Mouse (Mus musculus) neutrophil, adult 83 days (primary cell): ENCODE data around the gene Chchd6. TPM values are rescaled to one million over a fixed set of nuclear protein-coding genes. Genes with fewer than 3 reads are reported as not detected.

ENCODE experiments used
- total RNA-seq, 2 experiments: library from RNA; stranded (reverse); gene quantifications; one replicate each; pipeline ENCODE4 v1.2.4; 2023

The Chchd6 gene
- total RNA-seq = 1 to 10 TPM; 2.6 to 3.7 TPM

GRCm38 (mm10) chr6:89595018-89595776, at the start of gene Chchd6:
TSS of gene Chchd6 (minus strand) at chr6:89595652.

GRCm38 (mm10) chr6:89643798-89644270, 48.4 kb upstream of the Chchd6 start, which contains the start of gene Txnrd3:
TSS of gene Txnrd3 (plus strand) at chr6:89643988.

GRCm38 (mm10) chr6:89362281-89363106, 233.0 kb downstream of the Chchd6 start, which contains the start of gene Plxna1:
TSS of gene Plxna1 (minus strand) at chr6:89362620.

Other genes with a start within 250 kb of the Chchd6 start
- gene Plxna1, start 233.0 kb downstream of the Chchd6 start, total RNA-seq = 1 to 10 TPM; 2.8 to 4.7 TPM
- 1 to 10 TPM in 1 of 2 experiments, under 1 TPM in 1; 0.79 to 1.5 TPM for gene Txnrd3, start 48.3 kb upstream of the Chchd6 start, total RNA-seq
- not detected for gene Vmn1r40, start 111.9 kb upstream of the Chchd6 start, total RNA-seq
- not detected for gene Vmn1r41, start 145.1 kb upstream of the Chchd6 start, total RNA-seq